Mouse (Mus musculus) liver (tissue): Measurements from ENCODE around the gene Chuk.
A peak's percentile ranks its signal among the peaks of the same experiment; 100 is the strongest.
"Not testable (repeated sequence)": the region's sequence is repeated elsewhere in the genome, so short reads cannot be mapped to it uniquely, and the experiment has no call there.

Experiments used
- DNase-seq: peaks from one replicate; pipeline ENCODE4 v3.0.0-alpha.2; 2020; ENCODE audit warnings: mixed read lengths

Gene Chuk

GRCm38 (mm10) chr19:44106831-44107660 is at the start of gene Chuk:
TSS of gene Chuk (minus strand) at chr19:44107480.
- DNase-seq = peak; percentile 96

DNA sequence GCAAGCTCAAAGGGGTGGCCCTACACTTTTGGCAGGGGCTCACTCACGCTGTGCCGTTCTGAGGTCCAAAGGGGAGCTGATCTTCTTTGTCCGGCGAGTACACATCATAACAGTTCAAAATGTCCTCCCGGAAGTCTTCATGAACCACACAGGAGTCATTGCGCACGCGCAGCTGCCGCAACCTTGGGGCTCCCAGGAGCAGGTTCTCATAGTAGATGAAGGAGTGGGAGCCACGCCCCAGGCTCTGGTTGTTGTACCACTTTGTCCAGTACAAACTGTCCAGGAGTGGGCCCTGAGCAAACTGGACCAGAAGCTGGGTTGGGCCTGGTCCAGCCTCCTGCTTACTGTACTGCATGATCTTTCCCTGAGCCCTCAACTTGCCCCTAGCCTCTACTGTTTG is 49.7 kb upstream of the Chuk start:
- DNase-seq = no peak

DNA sequence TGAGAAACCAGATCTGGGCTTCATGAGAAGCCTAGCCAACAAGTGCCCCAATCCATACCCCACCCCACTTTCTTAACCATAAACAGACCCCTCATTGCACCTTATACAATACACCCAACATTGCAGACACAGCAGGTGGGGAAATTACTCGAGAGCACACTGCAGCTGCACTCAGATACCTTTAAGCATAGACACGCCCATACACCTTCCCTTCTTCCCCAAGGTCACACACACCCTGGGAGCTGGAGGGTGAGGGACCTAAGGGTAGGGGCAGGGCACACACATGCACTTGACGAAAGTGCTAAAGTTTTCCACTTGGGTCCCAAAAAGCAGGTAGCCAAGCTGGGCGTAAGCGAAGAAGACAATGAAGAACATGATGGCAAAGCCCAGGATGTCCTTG is 46.5 kb upstream of the Chuk start:
- no peak for DNase-seq

- DNase-seq = no peak
These were observed 41.7 kb upstream of the Chuk start for GRCm38 (mm10) chr19:44148991-44149390.

GRCm38 (mm10) chr19:44148345-44148744 is 41.1 kb upstream of the Chuk start:
- DNase-seq = no peak

- no peak for DNase-seq
These were observed 39.7 kb upstream of the Chuk start for GRCm38 (mm10) chr19:44146951-44147350.

- no peak for DNase-seq
These were observed 39.2 kb upstream of the Chuk start for GRCm38 (mm10) chr19:44146568-44146879.

DNA sequence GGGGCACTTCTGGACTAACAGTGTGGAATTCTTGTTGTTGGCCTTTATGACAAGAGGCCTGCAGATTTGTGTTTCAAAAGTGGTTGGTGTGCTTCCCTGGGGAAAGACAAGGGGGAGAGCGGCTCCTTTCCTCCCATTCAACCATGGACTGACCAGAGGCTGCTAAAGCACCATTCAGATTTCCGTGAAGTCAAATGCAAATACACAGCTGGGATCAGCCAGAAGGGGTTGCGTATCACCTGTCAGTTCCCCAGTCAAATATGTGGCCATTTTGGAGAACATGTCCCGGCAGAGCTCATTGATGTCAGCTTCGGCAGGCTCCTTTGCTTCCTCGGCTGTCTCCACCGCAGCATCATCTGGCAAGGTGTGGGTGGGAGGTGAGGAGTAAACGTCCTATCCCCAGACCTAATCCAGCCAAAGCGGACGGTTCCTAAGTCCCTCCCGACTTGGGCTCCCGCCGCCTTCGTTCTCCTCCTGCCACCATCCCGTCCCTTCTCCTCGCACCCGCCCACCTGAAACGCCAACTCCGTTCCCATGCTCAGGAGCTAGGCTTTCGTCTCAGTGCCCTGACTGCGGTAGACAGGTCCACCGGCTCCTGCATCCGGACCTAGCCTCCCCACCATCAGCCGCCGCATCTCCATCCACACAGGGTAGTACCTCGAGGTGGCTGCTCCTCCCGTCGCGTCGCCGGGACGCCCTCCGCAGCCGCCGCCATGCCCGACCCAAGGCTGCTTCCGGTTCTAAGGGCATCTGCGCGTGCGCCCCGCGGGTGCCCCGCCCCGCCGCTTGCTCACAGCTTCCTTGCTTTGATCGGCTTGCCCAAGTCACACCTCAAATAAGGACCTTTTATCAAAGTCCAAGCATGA is 38.7 kb upstream of the Chuk start, which contains the start of gene Bloc1s2:
Gene Bloc1s2 (minus strand): TSS at position 745 of the 866 bp plus-strand sequence.
- DNase-seq = peak; percentile 88

- DNase-seq = no peak
These were observed 37.1 kb upstream of the Chuk start for GRCm38 (mm10) chr19:44144366-44144765.

DNA sequence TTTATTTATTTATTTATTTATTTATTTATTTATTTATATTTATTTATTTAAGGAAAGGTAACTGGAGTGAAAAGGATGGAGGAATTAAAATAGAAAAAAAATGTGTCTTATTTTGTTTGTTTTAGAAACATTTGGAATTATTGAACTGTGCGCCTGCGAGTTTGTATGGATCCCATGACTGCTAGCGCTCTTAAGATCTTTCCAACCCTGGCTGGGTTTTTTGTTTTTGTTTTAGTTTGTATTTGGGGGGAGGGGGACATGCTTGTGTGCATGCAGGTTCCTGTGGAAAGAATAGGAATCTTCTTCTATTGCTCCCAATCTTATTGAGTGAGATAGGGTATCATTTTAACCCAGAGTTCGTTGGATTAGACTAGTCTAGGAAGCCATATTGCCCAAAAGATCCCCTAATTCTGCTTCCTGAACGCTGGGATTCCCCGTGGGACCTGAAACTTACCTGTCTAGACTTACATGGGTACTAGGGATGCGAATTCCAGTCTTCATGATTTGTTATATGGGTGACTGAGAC is 28.7 kb upstream of the Chuk start:
- no peak for DNase-seq

- DNase-seq = peak; percentile 87
These were observed 28.0 kb upstream of the Chuk start, which contains the start of gene Cwf19l1 for GRCm38 (mm10) chr19:44135072-44135959. TSS of gene Cwf19l1 (minus strand) at chr19:44135876.

DNA sequence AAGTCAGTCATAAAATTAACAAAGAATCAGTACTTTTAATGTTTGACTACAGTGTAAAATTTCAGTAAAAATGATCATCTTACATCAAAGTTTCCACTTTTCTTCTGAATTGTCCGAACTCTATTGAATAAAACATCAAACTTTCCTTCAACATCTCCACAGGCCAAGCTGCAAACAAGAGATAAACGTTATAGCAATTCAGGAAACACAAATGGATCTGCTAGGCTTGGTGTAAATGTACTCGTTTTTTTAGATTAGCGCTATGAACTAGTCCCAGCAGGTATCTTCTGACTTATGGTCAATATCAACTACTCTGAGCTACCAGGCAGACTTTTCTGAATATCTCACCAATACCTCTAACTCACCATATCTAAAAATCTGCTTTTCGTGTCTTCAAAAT is 25.6 kb upstream of the Chuk start:
- no peak for DNase-seq

- no peak for DNase-seq
These were observed 21.3 kb upstream of the Chuk start for GRCm38 (mm10) chr19:44128560-44128959.

GRCm38 (mm10) chr19:44127729-44128497 is 20.6 kb upstream of the Chuk start:
- DNase-seq = no peak

DNA sequence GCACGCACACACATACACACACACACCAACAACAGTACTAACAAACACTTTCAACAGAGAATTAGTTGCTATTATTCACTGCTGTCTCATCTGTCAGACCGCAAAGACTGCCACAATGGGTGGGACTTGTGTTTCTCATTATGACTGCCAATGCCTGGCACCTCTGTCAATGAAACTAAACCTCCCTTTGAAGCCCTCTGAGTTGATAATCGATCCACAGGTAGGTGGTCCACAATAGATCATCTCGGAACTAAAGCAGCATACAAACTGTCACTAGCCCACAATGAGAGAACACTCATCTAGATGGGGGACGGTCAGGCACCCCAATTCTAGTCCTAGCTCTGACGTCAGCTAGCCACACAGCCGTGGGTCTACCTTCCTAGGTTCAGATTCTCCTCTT is 13.9 kb upstream of the Chuk start:
- DNase-seq = no peak

DNA sequence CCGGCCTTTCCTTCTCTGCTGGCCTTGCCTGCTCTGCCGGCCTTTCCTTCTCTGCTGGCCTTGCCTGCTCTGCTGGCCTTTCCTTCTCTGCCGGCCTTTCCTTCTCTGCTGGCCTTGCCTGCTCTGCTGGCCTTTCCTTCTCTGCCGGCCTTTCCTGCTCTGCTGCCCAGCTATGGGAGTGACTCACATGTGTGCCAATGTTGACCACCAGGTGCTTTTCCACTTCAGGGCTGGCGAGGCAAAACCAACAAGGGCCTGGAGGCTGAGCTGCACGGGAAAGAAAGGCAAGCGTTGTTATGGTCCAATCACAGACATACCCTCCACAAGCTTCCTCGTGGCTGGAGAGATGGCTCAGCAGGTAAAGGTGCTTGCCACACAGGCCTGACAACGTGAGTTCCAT is 13.4 kb upstream of the Chuk start:
- not testable (repeated sequence) for DNase-seq

GRCm38 (mm10) chr19:44117793-44118192 is 10.5 kb upstream of the Chuk start:
- DNase-seq = no peak

GRCm38 (mm10) chr19:44111706-44112105 is 4.4 kb upstream of the Chuk start:
- DNase-seq = no peak

- DNase-seq = no peak
These were observed 3.1 kb upstream of the Chuk start for GRCm38 (mm10) chr19:44110356-44110755.

GRCm38 (mm10) chr19:44108996-44109395 is 1.7 kb upstream of the Chuk start:
- DNase-seq = no peak

- DNase-seq = no peak
These were observed 611 bp upstream of the Chuk start for GRCm38 (mm10) chr19:44107661-44108521.
